Mouse (Mus musculus): ENCODE measurements around the gene Ndrg3. TPM values are rescaled to one million over a fixed set of nuclear protein-coding genes. Genes with fewer than 3 reads are reported as not detected.
"Not testable (repeated sequence)": the region's sequence is repeated elsewhere in the genome, so short reads cannot be mapped to it uniquely, and the experiment has no call there.

The Ndrg3 gene
- polyA plus RNA-seq, 1 experiment from 2014 or later, result 34.4 TPM

GRCm38 (mm10) chr2:156963891-156964290 is 28.0 kb downstream of the Ndrg3 start:
- 80% methylated on average over 7 of the region's 7 CpGs for WGBS (ENCODE audit: insufficient replicate concordance)

GRCm38 (mm10) chr2:156958496-156959252 is 33.2 kb downstream of the Ndrg3 start:
- Histone ChIP-seq H3K9me3 (replicated peaks; ENCODE audit: control insufficient read depth, low read length) (no peaks in the 10 kb centered on the region), H3K36me3 (ENCODE audit: control insufficient read depth, insufficient read depth, low read length) (no peaks in the 10 kb centered on the region), H3K4me1 (ENCODE audit: control insufficient read depth, insufficient read depth, low read length) (peaks cover 4% of the 10 kb centered on the region), H3K4me3 (ENCODE audit: low read depth, low read length) (no peak overlapping the region), H3K27me3 (ENCODE audit: control insufficient read depth, insufficient read depth, low read length) (no peaks in the 10 kb centered on the region), H3K27ac (ENCODE audit: low read depth, low read length) (no peak overlapping the region), H3K4me2 (no peak overlapping the region), H3K9ac (ENCODE audit: low read depth, low read length) (no peak overlapping the region)
- 56% methylated on average over 9 of the region's 9 CpGs for WGBS (ENCODE audit: insufficient replicate concordance)
- no peak for ATAC-seq (replicated peaks; ENCODE audit: insufficient number of reproducible peaks, low FRiP score, low TSS enrichment)

More at GRCm38 (mm10) chr2:156963891-156964290, 28.0 kb downstream of the Ndrg3 start:
- Histone ChIP-seq H3K27ac (ENCODE audit: low read depth, low read length) (no peak overlapping the region), H3K27me3 (ENCODE audit: control insufficient read depth, insufficient read depth, low read length) (no peaks in the 10 kb centered on the region), H3K4me2 (no peak overlapping the region), H3K4me3 (ENCODE audit: low read depth, low read length) (no peak overlapping the region), H3K4me1 (ENCODE audit: control insufficient read depth, insufficient read depth, low read length) (peaks cover 6% of the 10 kb centered on the region; the same call in 1 of the 2 replicates), H3K9ac (ENCODE audit: low read depth, low read length) (no peak overlapping the region), H3K9me3 (replicated peaks; ENCODE audit: control insufficient read depth, low read length) (no peaks in the 10 kb centered on the region), H3K36me3 (ENCODE audit: control insufficient read depth, insufficient read depth, low read length) (no peaks in the 10 kb centered on the region)
- ATAC-seq (replicated peaks; ENCODE audit: insufficient number of reproducible peaks, low FRiP score, low TSS enrichment), result no peak

GRCm38 (mm10) chr2:156957035-156957434 is 34.8 kb downstream of the Ndrg3 start:
- Histone ChIP-seq H3K9ac (ENCODE audit: low read depth, low read length) (no peak overlapping the region), H3K4me1 (ENCODE audit: control insufficient read depth, insufficient read depth, low read length) (peaks cover 4% of the 10 kb centered on the region), H3K27ac (ENCODE audit: low read depth, low read length) (no peak overlapping the region), H3K9me3 (replicated peaks; ENCODE audit: control insufficient read depth, low read length) (no peaks in the 10 kb centered on the region), H3K27me3 (ENCODE audit: control insufficient read depth, insufficient read depth, low read length) (no peaks in the 10 kb centered on the region), H3K4me3 (ENCODE audit: low read depth, low read length) (no peak overlapping the region), H3K36me3 (ENCODE audit: control insufficient read depth, insufficient read depth, low read length) (no peaks in the 10 kb centered on the region), H3K4me2 (no peak overlapping the region)
- ATAC-seq (replicated peaks; ENCODE audit: insufficient number of reproducible peaks, low FRiP score, low TSS enrichment), result no peak
- WGBS (ENCODE audit: insufficient replicate concordance), result 87% methylated on average over 2 of the region's 2 CpGs

- Histone ChIP-seq H3K4me2 (no peak overlapping the region), H3K36me3 (ENCODE audit: control insufficient read depth, insufficient read depth, low read length) (no peaks in the 10 kb centered on the region), H3K9me3 (replicated peaks; ENCODE audit: control insufficient read depth, low read length) (no peaks in the 10 kb centered on the region), H3K9ac (ENCODE audit: low read depth, low read length) (no peak overlapping the region), H3K27ac (ENCODE audit: low read depth, low read length) (no peak overlapping the region), H3K27me3 (ENCODE audit: control insufficient read depth, insufficient read depth, low read length) (no peaks in the 10 kb centered on the region), H3K4me1 (ENCODE audit: control insufficient read depth, insufficient read depth, low read length) (peaks cover 4% of the 10 kb centered on the region), H3K4me3 (ENCODE audit: low read depth, low read length) (no peak overlapping the region)
- 61% methylated on average over 7 of the region's 7 CpGs for WGBS (ENCODE audit: insufficient replicate concordance)
- no peak for ATAC-seq (replicated peaks; ENCODE audit: insufficient number of reproducible peaks, low FRiP score, low TSS enrichment)
Measured at GRCm38 (mm10) chr2:156956306-156956705, 35.5 kb downstream of the Ndrg3 start.

- Histone ChIP-seq H3K27ac (ENCODE audit: low read depth, low read length) (no peak overlapping the region), H3K36me3 (ENCODE audit: control insufficient read depth, insufficient read depth, low read length) (no peaks in the 10 kb centered on the region), H3K4me3 (ENCODE audit: low read depth, low read length) (no peak overlapping the region), H3K4me2 (no peak overlapping the region), H3K9me3 (replicated peaks; ENCODE audit: control insufficient read depth, low read length) (no peaks in the 10 kb centered on the region), H3K9ac (ENCODE audit: low read depth, low read length) (no peak overlapping the region), H3K27me3 (ENCODE audit: control insufficient read depth, insufficient read depth, low read length) (no peaks in the 10 kb centered on the region), H3K4me1 (ENCODE audit: control insufficient read depth, insufficient read depth, low read length) (peaks cover 4% of the 10 kb centered on the region; the same call in 1 of the 2 replicates)
- ATAC-seq (replicated peaks; ENCODE audit: insufficient number of reproducible peaks, low FRiP score, low TSS enrichment), result no peak
- WGBS (ENCODE audit: insufficient replicate concordance), result 92% methylated on average over 5 of the region's 5 CpGs
Measured at GRCm38 (mm10) chr2:156954463-156954862, 37.4 kb downstream of the Ndrg3 start.

- ATAC-seq (replicated peaks; ENCODE audit: insufficient number of reproducible peaks, low FRiP score, low TSS enrichment), result no peak
- no peak overlapping the region for H3K27ac ChIP-seq (ENCODE audit: low read depth, low read length)
- 92% methylated on average over 10 of the region's 10 CpGs for WGBS (ENCODE audit: insufficient replicate concordance)
Measured at GRCm38 (mm10) chr2:156951301-156952094, 40.4 kb downstream of the Ndrg3 start.

GRCm38 (mm10) chr2:156950816-156951215 is 41.0 kb downstream of the Ndrg3 start:
- H3K27ac ChIP-seq (ENCODE audit: low read depth, low read length), result no peak overlapping the region
- H3K4me3 ChIP-seq (ENCODE audit: low read depth, low read length), result no peak overlapping the region
- WGBS (ENCODE audit: insufficient replicate concordance), result 87% methylated on average over 3 of the region's 3 CpGs

More at GRCm38 (mm10) chr2:156951301-156952094, 40.4 kb downstream of the Ndrg3 start:
- H3K9ac ChIP-seq (ENCODE audit: low read depth, low read length), result no peak overlapping the region
- H3K9me3 ChIP-seq (replicated peaks; ENCODE audit: control insufficient read depth, low read length), result no peaks in the 10 kb centered on the region
- no peaks in the 10 kb centered on the region for H3K36me3 ChIP-seq (ENCODE audit: control insufficient read depth, insufficient read depth, low read length)
- H3K4me2 ChIP-seq, result no peak overlapping the region
- H3K27me3 ChIP-seq (ENCODE audit: control insufficient read depth, insufficient read depth, low read length), result no peaks in the 10 kb centered on the region
- H3K4me3 ChIP-seq (ENCODE audit: low read depth, low read length), result no peak overlapping the region
- H3K4me1 ChIP-seq (ENCODE audit: control insufficient read depth, insufficient read depth, low read length), result peaks cover 14% of the 10 kb centered on the region

GRCm38 (mm10) chr2:156941523-156941922 is 50.3 kb downstream of the Ndrg3 start:
- H3K36me3 ChIP-seq (ENCODE audit: control insufficient read depth, insufficient read depth, low read length); H3K4me1 ChIP-seq (ENCODE audit: control insufficient read depth, insufficient read depth, low read length); H3K9ac ChIP-seq (ENCODE audit: low read depth, low read length); H3K4me2 ChIP-seq; H3K9me3 ChIP-seq (replicated peaks; ENCODE audit: control insufficient read depth, low read length); H3K27me3 ChIP-seq (ENCODE audit: control insufficient read depth, insufficient read depth, low read length); H3K27ac ChIP-seq (ENCODE audit: low read depth, low read length); ATAC-seq (replicated peaks; ENCODE audit: insufficient number of reproducible peaks, low FRiP score, low TSS enrichment); H3K4me3 ChIP-seq (ENCODE audit: low read depth, low read length): not testable (repeated sequence)
- 85% methylated on average over 9 of the region's 9 CpGs for WGBS (ENCODE audit: insufficient replicate concordance)

More at GRCm38 (mm10) chr2:156950816-156951215, 41.0 kb downstream of the Ndrg3 start:
- H3K9ac ChIP-seq (ENCODE audit: low read depth, low read length), result no peak overlapping the region
- H3K27me3 ChIP-seq (ENCODE audit: control insufficient read depth, insufficient read depth, low read length), result no peaks in the 10 kb centered on the region
- H3K9me3 ChIP-seq (replicated peaks; ENCODE audit: control insufficient read depth, low read length), result no peaks in the 10 kb centered on the region
- no peak overlapping the region for H3K4me2 ChIP-seq
- ATAC-seq (replicated peaks; ENCODE audit: insufficient number of reproducible peaks, low FRiP score, low TSS enrichment), result no peak
- no peaks in the 10 kb centered on the region for H3K36me3 ChIP-seq (ENCODE audit: control insufficient read depth, insufficient read depth, low read length)
- H3K4me1 ChIP-seq (ENCODE audit: control insufficient read depth, insufficient read depth, low read length), result peaks cover 14% of the 10 kb centered on the region

All from heart, embryonic 11.5 days (tissue).